Mouse (Mus musculus) gonadal fat pad, adult 2 months (tissue): ENCODE results near the gene Dcx. TPM values are rescaled to one million over a fixed set of nuclear protein-coding genes. Genes with fewer than 3 reads are reported as not detected.

Experiments
- DNase-seq: peaks from one replicate; pipeline ENCODE4 v3.0.0-alpha.2; 2012; ENCODE audit warnings: low read depth
- polyA plus RNA-seq: library from polyadenylated mRNA; depleted of rRNA; stranded (reverse); fragments of >200 nt; gene quantifications from 2 replicates; pipeline ENCODE4 v1.2.3, GENCODE M21; 2012; rRNA removed

Gene Dcx
- polyA plus RNA-seq, 1 experiment = not detected

GRCm38 (mm10) chrX:143827212-143827611 is 105.9 kb downstream of the Dcx start, which contains the start of gene Capn6:
Gene Capn6, minus strand, starts transcription at chrX:143827414.
- DNase-seq = no peak

- no peak for DNase-seq
These were observed 106.6 kb downstream of the Dcx start for GRCm38 (mm10) chrX:143826521-143826920.

DNA sequence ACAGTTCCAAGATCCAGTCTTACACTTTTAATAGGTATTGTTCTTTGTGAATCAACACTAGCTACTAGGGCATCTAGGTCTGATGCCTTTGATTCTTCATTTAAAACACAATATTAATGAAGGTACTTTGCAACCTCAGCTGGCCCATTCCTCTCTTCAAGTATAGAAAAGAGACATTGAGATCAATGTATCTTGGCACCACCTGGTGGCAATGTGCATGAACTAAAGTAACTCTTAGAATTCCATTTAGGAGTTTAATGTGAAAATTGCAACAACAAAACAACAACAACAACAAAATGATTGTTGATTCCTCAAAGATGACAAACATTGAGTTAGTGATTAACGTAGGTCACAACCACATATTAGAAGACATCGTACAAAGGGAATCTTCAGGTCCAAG is 114.2 kb downstream of the Dcx start:
- no peak for DNase-seq

GRCm38 (mm10) chrX:143815948-143816347 is 117.2 kb downstream of the Dcx start:
- DNase-seq = no peak

Other genes with a start within 250 kb of the Dcx start
- gene Capn6, start 105.9 kb downstream of the Dcx start, polyA plus RNA-seq = 2.0 and 2.2 TPM in 2 replicates
- gene A730046J19Rik, start 220.4 kb upstream of the Dcx start, polyA plus RNA-seq = 0.03 and 0.11 TPM in 2 replicates